In the genomic region with DNA sequence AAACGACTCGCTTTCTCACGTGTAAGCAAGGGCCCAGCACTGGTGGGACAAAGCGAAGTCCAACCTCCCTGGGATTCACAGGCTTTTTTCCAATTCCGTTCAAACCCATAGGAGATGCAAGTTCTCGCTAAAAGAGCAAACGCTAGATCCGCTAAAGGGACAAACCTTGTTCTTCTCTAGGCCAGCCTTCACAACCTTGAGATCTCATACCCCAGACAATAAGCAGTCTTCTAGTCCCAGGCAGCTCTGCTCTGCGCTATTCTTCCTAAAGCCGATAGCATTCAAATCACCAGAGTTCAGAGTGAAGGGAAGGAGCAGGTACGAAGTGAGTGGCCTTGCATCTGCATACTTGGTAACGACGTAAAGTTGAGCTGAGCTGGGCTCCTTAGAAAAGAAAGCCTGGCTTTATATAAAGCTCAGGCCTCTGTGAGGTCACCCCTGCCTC, we compare ENCODE assay signal across 8 mouse cellular contexts. TPM values are rescaled to one million over a fixed set of nuclear protein-coding genes. Genes with fewer than 3 reads are reported as not detected.
DNase-seq lines count a peak whose midpoint lies in the region; ATAC-seq and TF ChIP-seq lines count a peak whose summit lies in the region.

No protein-coding gene starts in this region.

- H3K27me3 ChIP-seq in cerebellum, adult 2 months (ENCODE audit: control insufficient read depth, insufficient read depth, low read length): peaks cover 2% of the 10 kb centered on the region; the same call in 1 of the 2 replicates
- peaks cover 7% of the 10 kb centered on the region for H3K27me3 ChIP-seq in E14TG2a.4 (ENCODE audit: insufficient read depth, low read length)
- peaks cover 15% of the 10 kb centered on the region for H3K27me3 ChIP-seq in heart, embryonic 16.5 days (ENCODE audit: control insufficient read depth, insufficient read depth, low read length)
- H3K27me3 ChIP-seq in liver, embryonic 13.5 days: peaks cover 29% of the 10 kb centered on the region

- no peaks in the 10 kb centered on the region; the same call in 1 of the 2 replicates for H3K4me1 ChIP-seq in cerebellum, adult 2 months (ENCODE audit: control insufficient read depth, insufficient read depth, low read length)
- H3K4me1 ChIP-seq in E14TG2a.4 (replicated peaks; ENCODE audit: low read depth, low read length): peaks cover 73% of the 10 kb centered on the region
- H3K4me1 ChIP-seq in heart, embryonic 16.5 days (ENCODE audit: control insufficient read depth, insufficient read depth, low read length): peaks cover 9% of the 10 kb centered on the region; the same call in 1 of the 2 replicates
- peaks cover 10% of the 10 kb centered on the region for H3K4me1 ChIP-seq in liver, embryonic 13.5 days (replicated peaks)

- H3K9ac ChIP-seq in heart, embryonic 16.5 days (ENCODE audit: low read length): peak overlapping the region; percentile 79
- H3K9ac ChIP-seq in liver, embryonic 13.5 days: peak overlapping the region; percentile 70

- H3K27ac ChIP-seq in cerebellum, adult 2 months (ENCODE audit: insufficient read depth, low read length): no peak overlapping the region
- peak overlapping the region; percentile 60; the same call in 1 of the 2 replicates for H3K27ac ChIP-seq in heart, embryonic 16.5 days (ENCODE audit: low read length)
- no peak overlapping the region for H3K27ac ChIP-seq in liver, embryonic 13.5 days

- WGBS in cerebellum, adult 2 months: 49% methylated on average over 13 of the region's 13 CpGs
- 28% methylated on average over 13 of the region's 13 CpGs for WGBS in heart, embryonic 16.5 days
- WGBS in liver, embryonic 13.5 days (ENCODE audit: insufficient replicate concordance): 34% methylated on average over 13 of the region's 13 CpGs

- no peak for TF ChIP-seq CTCF in cerebellum, adult 2 months (IDR thresholded peaks at IDR 0.05; ENCODE audit: borderline replicate concordance, insufficient read depth, low read depth, low read length)
- no peak for TF ChIP-seq CTCF in E14TG2a.4 (conservative IDR thresholded peaks at IDR 0.05; ENCODE audit: low read length)

- H3K9me3 ChIP-seq in E14TG2a.4 (ENCODE audit: low read length): peaks cover 7% of the 10 kb centered on the region
- peaks cover 9% of the 10 kb centered on the region for H3K9me3 ChIP-seq in heart, embryonic 16.5 days (replicated peaks; ENCODE audit: control insufficient read depth, low read length)
- H3K9me3 ChIP-seq in liver, embryonic 13.5 days (replicated peaks): no peaks in the 10 kb centered on the region

- ATAC-seq in heart, embryonic 16.5 days (replicated peaks; ENCODE audit: extremely low read depth, insufficient read depth, low FRiP score): no peak
- ATAC-seq in liver, embryonic 13.5 days (ENCODE audit: low read depth): no peak

- no peak for TF ChIP-seq POLR2A in cerebellum, adult 2 months (IDR thresholded peaks at IDR 0.05; ENCODE audit: borderline replicate concordance, insufficient read depth, low read length)

- peaks cover 15% of the 10 kb centered on the region; the same call in 1 of the 2 replicates for H3K36me3 ChIP-seq in E14TG2a.4 (ENCODE audit: insufficient read depth, low read length)
- H3K36me3 ChIP-seq in heart, embryonic 16.5 days (ENCODE audit: control insufficient read depth, insufficient read depth): peaks cover 2% of the 10 kb centered on the region; the same call in 1 of the 2 replicates
- H3K36me3 ChIP-seq in liver, embryonic 13.5 days: no peaks in the 10 kb centered on the region

- no peak for DNase-seq in cerebellum, adult 2 months
- no peak for DNase-seq in cerebellum, adult 11-12 months
- no peak for DNase-seq in liver, embryonic 13.5 days
- DNase-seq in urinary bladder, postnatal 10 days (ENCODE audit: low spot score): no peak
- DNase-seq in T-cell, adult 2 months (ENCODE audit: low spot score): no peak
- no peak for DNase-seq in lung, postnatal 25 days (ENCODE audit: low spot score)

- peak overlapping the region; percentile 99 for H3K4me2 ChIP-seq in heart, embryonic 16.5 days (ENCODE audit: low read depth, low read length)
- H3K4me2 ChIP-seq in liver, embryonic 13.5 days: peak overlapping the region; percentile 76

- H3K4me3 ChIP-seq in cerebellum, adult 2 months (replicated peaks; ENCODE audit: insufficient read depth, low read depth, low read length): peak overlapping the region; percentile 82
- H3K4me3 ChIP-seq in E14TG2a.4 (replicated peaks; ENCODE audit: low read length): peak overlapping the region; percentile 91
- peak overlapping the region; percentile 75 for H3K4me3 ChIP-seq in heart, embryonic 16.5 days (ENCODE audit: low read length)
- peak overlapping the region; percentile 63 for H3K4me3 ChIP-seq in liver, embryonic 13.5 days (replicated peaks)

RNA-seq across cellular contexts. Expression of a gene that starts 1.2 kb away (rescaled TPM):
- 2.7 and 2.8 TPM in 2 replicates for polyA plus RNA-seq in cerebellum, adult 2 months (2012; rRNA removed)
- polyA plus RNA-seq in heart, embryonic 16.5 days (2015; fragmentation: Nextera tagmentation; extraction: Ambion mirVana): 12.7 and 16.7 TPM in 2 replicates
- polyA plus RNA-seq in liver, embryonic 13.5 days (2015; fragmentation: Nextera tagmentation; extraction: Ambion mirVana): 4.3 and 5.2 TPM in 2 replicates
